ENCODE assay signal across 9 mouse cellular contexts in genomic region chr6:83017190-83017589, GRCm38 (mm10). TPM values are rescaled to one million over a fixed set of nuclear protein-coding genes. Genes with fewer than 3 reads are reported as not detected.
A peak's percentile ranks its signal among the peaks of the same experiment; 100 is the strongest.
DNase-seq lines count a peak whose midpoint lies in the region; ATAC-seq and TF ChIP-seq lines count a peak whose summit lies in the region.
"Had no signal": no experiment of that assay in that cellular context is flagged by ENCODE, and none has a peak within 500 bp of the region (broad histone marks: within the 10 kb centered on the region; RNA-seq: fewer than 3 reads in every experiment).

No protein-coding gene starts in this region.

- no peak for TF ChIP-seq CTCF in kidney, postnatal 0 days (IDR thresholded peaks at IDR 0.05; ENCODE audit: low read depth)
- no peak for TF ChIP-seq CTCF in lung, postnatal 0 days (IDR thresholded peaks at IDR 0.05)
- TF ChIP-seq CTCF in intestine, postnatal 0 days (IDR thresholded peaks at IDR 0.05; ENCODE audit: low read depth): no peak

- TF ChIP-seq EP300 in lung, postnatal 0 days (IDR thresholded peaks at IDR 0.05): no peak

- ATAC-seq in kidney, postnatal 0 days (replicated peaks; ENCODE audit: low FRiP score, low read depth): peak; percentile 61; the same call in 1 of the 2 replicates
- no peak for ATAC-seq in kidney, embryonic 15.5 days (replicated peaks; ENCODE audit: low FRiP score)
- ATAC-seq in lung, postnatal 0 days: peak; percentile 80
- ATAC-seq in intestine, postnatal 0 days: no peak
- ATAC-seq in midbrain, embryonic 11.5 days (ENCODE audit: low FRiP score): no peak

- no peaks in the 10 kb centered on the region for H3K9me3 ChIP-seq in kidney, postnatal 0 days (replicated peaks; ENCODE audit: low read length)
- no peaks in the 10 kb centered on the region for H3K9me3 ChIP-seq in kidney, embryonic 15.5 days (replicated peaks)
- H3K9me3 ChIP-seq in heart, embryonic 10.5 days: no peaks in the 10 kb centered on the region
- H3K9me3 ChIP-seq in lung, postnatal 0 days (ENCODE audit: low read length): no peaks in the 10 kb centered on the region
- no peaks in the 10 kb centered on the region for H3K9me3 ChIP-seq in intestine, postnatal 0 days (ENCODE audit: control insufficient read depth)
- no peaks in the 10 kb centered on the region for H3K9me3 ChIP-seq in midbrain, embryonic 11.5 days (ENCODE audit: control insufficient read depth, low read length)
- H3K9me3 ChIP-seq: forebrain, embryonic 10.5 days had no signal

- no peaks in the 10 kb centered on the region for H3K27me3 ChIP-seq in kidney, postnatal 0 days (ENCODE audit: insufficient read depth, low read length)
- H3K27me3 ChIP-seq in kidney, embryonic 15.5 days: no peaks in the 10 kb centered on the region
- H3K27me3 ChIP-seq in heart, embryonic 10.5 days (ENCODE audit: insufficient read depth, poor library complexity, severe bottlenecking): no peaks in the 10 kb centered on the region
- H3K27me3 ChIP-seq in lung, postnatal 0 days (replicated peaks; ENCODE audit: insufficient read depth, low read length): no peaks in the 10 kb centered on the region
- no peaks in the 10 kb centered on the region for H3K27me3 ChIP-seq in intestine, postnatal 0 days (replicated peaks; ENCODE audit: control insufficient read depth, insufficient read depth, low read length)
- H3K27me3 ChIP-seq in midbrain, embryonic 11.5 days (ENCODE audit: control insufficient read depth, insufficient read depth, low read length): no peaks in the 10 kb centered on the region

- H3K27ac ChIP-seq in kidney, postnatal 0 days: peak overlapping the region; percentile 65
- no peak overlapping the region for H3K27ac ChIP-seq in kidney, embryonic 15.5 days
- H3K27ac ChIP-seq in heart, embryonic 10.5 days: peak overlapping the region; percentile 47; the same call in 1 of the 2 replicates
- H3K27ac ChIP-seq in lung, postnatal 0 days (ENCODE audit: low read length): 0 out of 2 replicates have a peak overlapping the region, but pooled peaks have one; percentile 44
- no peak overlapping the region for H3K27ac ChIP-seq in intestine, postnatal 0 days (ENCODE audit: low read depth, low read length)
- no peak overlapping the region for H3K27ac ChIP-seq in midbrain, embryonic 11.5 days (ENCODE audit: low read depth, low read length)
- H3K27ac ChIP-seq: forebrain, embryonic 10.5 days had no signal

- peak; percentile 81 for DNase-seq in kidney, postnatal 0 days (ENCODE audit: low spot score)
- peak; percentile 45 for DNase-seq in adrenal gland, postnatal 10 days
- DNase-seq in heart, embryonic 10.5 days (ENCODE audit: low spot score): no peak
- peak; percentile 62 for DNase-seq in lung, postnatal 0 days (ENCODE audit: low spot score)
- DNase-seq in midbrain, embryonic 11.5 days (ENCODE audit: low spot score, missing footprints): no peak
- no peak for DNase-seq in layer of hippocampus, adult 8-10 months (ENCODE audit: low spot score in 2 of 2)

- no peak overlapping the region for H3K4me3 ChIP-seq in kidney, postnatal 0 days (replicated peaks; ENCODE audit: low read depth, low read length)
- no peak overlapping the region for H3K4me3 ChIP-seq in kidney, embryonic 15.5 days (replicated peaks)
- H3K4me3 ChIP-seq in heart, embryonic 10.5 days: no peak overlapping the region
- H3K4me3 ChIP-seq in lung, postnatal 0 days (ENCODE audit: low read depth, low read length): no peak overlapping the region
- H3K4me3 ChIP-seq in intestine, postnatal 0 days (ENCODE audit: low read depth, low read length): no peak overlapping the region
- no peak overlapping the region for H3K4me3 ChIP-seq in midbrain, embryonic 11.5 days (ENCODE audit: low read depth, low read length)
- H3K4me3 ChIP-seq: forebrain, embryonic 10.5 days had no signal

- WGBS in kidney, postnatal 0 days: 31% methylated on average over 3 of the region's 3 CpGs
- WGBS in kidney, embryonic 15.5 days: 52% methylated on average over 3 of the region's 3 CpGs
- WGBS in heart, embryonic 10.5 days: 25% methylated on average over 3 of the region's 3 CpGs
- 20% methylated on average over 3 of the region's 3 CpGs for WGBS in lung, postnatal 0 days
- 37% methylated on average over 3 of the region's 3 CpGs for WGBS in intestine, postnatal 0 days
- 74% methylated on average over 3 of the region's 3 CpGs for WGBS in midbrain, embryonic 11.5 days

- no peaks in the 10 kb centered on the region for H3K4me1 ChIP-seq in kidney, postnatal 0 days (replicated peaks; ENCODE audit: insufficient read depth, low read length)
- no peaks in the 10 kb centered on the region for H3K4me1 ChIP-seq in kidney, embryonic 15.5 days
- peaks cover 8% of the 10 kb centered on the region; the same call in 1 of the 2 replicates for H3K4me1 ChIP-seq in heart, embryonic 10.5 days
- H3K4me1 ChIP-seq in lung, postnatal 0 days (ENCODE audit: insufficient read depth, low read depth, low read length): no peaks in the 10 kb centered on the region
- H3K4me1 ChIP-seq in intestine, postnatal 0 days (replicated peaks; ENCODE audit: control insufficient read depth, insufficient read depth, low read length): no peaks in the 10 kb centered on the region
- H3K4me1 ChIP-seq in midbrain, embryonic 11.5 days (ENCODE audit: control insufficient read depth, insufficient read depth, low read length): no peaks in the 10 kb centered on the region

- no peaks in the 10 kb centered on the region for H3K36me3 ChIP-seq in kidney, postnatal 0 days (ENCODE audit: insufficient read depth, low read length)
- H3K36me3 ChIP-seq in kidney, embryonic 15.5 days: no peaks in the 10 kb centered on the region
- no peaks in the 10 kb centered on the region for H3K36me3 ChIP-seq in heart, embryonic 10.5 days
- H3K36me3 ChIP-seq in lung, postnatal 0 days (ENCODE audit: insufficient read depth, low read length): no peaks in the 10 kb centered on the region
- no peaks in the 10 kb centered on the region for H3K36me3 ChIP-seq in intestine, postnatal 0 days (ENCODE audit: control insufficient read depth, insufficient read depth)
- no peaks in the 10 kb centered on the region for H3K36me3 ChIP-seq in midbrain, embryonic 11.5 days (ENCODE audit: control insufficient read depth, insufficient read depth, low read length)
- H3K36me3 ChIP-seq: forebrain, embryonic 10.5 days had no signal

- no peak overlapping the region for H3K4me2 ChIP-seq in kidney, postnatal 0 days (ENCODE audit: low read length)
- H3K4me2 ChIP-seq in kidney, embryonic 15.5 days: no peak overlapping the region
- no peak overlapping the region for H3K4me2 ChIP-seq in lung, postnatal 0 days (replicated peaks; ENCODE audit: low read depth, low read length)
- H3K4me2 ChIP-seq in intestine, postnatal 0 days (replicated peaks; ENCODE audit: low read depth): no peak overlapping the region
- no peak overlapping the region for H3K4me2 ChIP-seq in midbrain, embryonic 11.5 days

- no peak overlapping the region for H3K9ac ChIP-seq in kidney, postnatal 0 days (ENCODE audit: low read depth, low read length)
- no peak overlapping the region for H3K9ac ChIP-seq in kidney, embryonic 15.5 days
- no peak overlapping the region for H3K9ac ChIP-seq in lung, postnatal 0 days (replicated peaks; ENCODE audit: low read depth)
- H3K9ac ChIP-seq in intestine, postnatal 0 days (ENCODE audit: low read depth, low read length): no peak overlapping the region
- no peak overlapping the region for H3K9ac ChIP-seq in midbrain, embryonic 11.5 days (ENCODE audit: low read length)

RNA-seq across cellular contexts. Expression of gene Dok1, which starts 16.1 kb away (rescaled TPM):
- 13.7 and 15.2 TPM in 2 replicates for polyA plus RNA-seq in kidney, postnatal 0 days (2015; fragmentation: Nextera tagmentation; extraction: Ambion mirVana)
- 13.7 and 14.7 TPM in 2 replicates for polyA plus RNA-seq in kidney, embryonic 15.5 days (2015; fragmentation: Nextera tagmentation; extraction: Ambion mirVana)
- total RNA-seq in adrenal gland, postnatal 10 days (2021): 10 to 100 TPM in 1 of 2 experiments, 1 to 10 TPM in 1; 9.8 to 11.2 TPM
- 11.3 and 14.8 TPM in 2 replicates for polyA plus RNA-seq in heart, embryonic 10.5 days (2016; fragmentation: Nextera tagmentation; extraction: Ambion mirVana)
- polyA plus RNA-seq in lung, postnatal 0 days (2015; fragmentation: Nextera tagmentation; extraction: Ambion mirVana): 22.8 and 23.3 TPM in 2 replicates
- 7.7 and 8.8 TPM in 2 replicates for polyA plus RNA-seq in intestine, postnatal 0 days (2015; fragmentation: Nextera tagmentation; extraction: Ambion mirVana)
- 4.0 and 5.2 TPM in 2 replicates for polyA plus RNA-seq in midbrain, embryonic 11.5 days (2014; fragmentation: Nextera tagmentation; extraction: Ambion mirVana)
- 1 to 10 TPM; 3.3 to 7.4 (median 5.0) TPM for total RNA-seq in layer of hippocampus, adult 8-10 months (2022)

RNA-seq across cellular contexts. Expression of gene Loxl3, which starts 16.8 kb away (rescaled TPM):
- 13.4 and 16.1 TPM in 2 replicates for polyA plus RNA-seq in kidney, postnatal 0 days (2015; fragmentation: Nextera tagmentation; extraction: Ambion mirVana)
- 18.0 and 21.6 TPM in 2 replicates for polyA plus RNA-seq in kidney, embryonic 15.5 days (2015; fragmentation: Nextera tagmentation; extraction: Ambion mirVana)
- total RNA-seq in adrenal gland, postnatal 10 days (2021): 1 to 10 TPM; 4.8 to 6.0 TPM
- 7.6 and 9.8 TPM in 2 replicates for polyA plus RNA-seq in heart, embryonic 10.5 days (2016; fragmentation: Nextera tagmentation; extraction: Ambion mirVana)
- polyA plus RNA-seq in lung, postnatal 0 days (2015; fragmentation: Nextera tagmentation; extraction: Ambion mirVana): 10.1 and 11.4 TPM in 2 replicates
- polyA plus RNA-seq in intestine, postnatal 0 days (2015; fragmentation: Nextera tagmentation; extraction: Ambion mirVana): 4.1 and 4.7 TPM in 2 replicates
- 6.6 and 6.8 TPM in 2 replicates for polyA plus RNA-seq in midbrain, embryonic 11.5 days (2014; fragmentation: Nextera tagmentation; extraction: Ambion mirVana)
- 1 to 10 TPM; 2.5 to 4.7 (median 3.2) TPM for total RNA-seq in layer of hippocampus, adult 8-10 months (2022)

RNA-seq across cellular contexts. Expression of gene Aup1, which starts 37.1 kb away (rescaled TPM):
- 194 and 210 TPM in 2 replicates for polyA plus RNA-seq in kidney, postnatal 0 days (2015; fragmentation: Nextera tagmentation; extraction: Ambion mirVana)
- polyA plus RNA-seq in kidney, embryonic 15.5 days (2015; fragmentation: Nextera tagmentation; extraction: Ambion mirVana): 196 and 221 TPM in 2 replicates
- 100 to 1,000 TPM; 143 to 149 TPM for total RNA-seq in adrenal gland, postnatal 10 days (2021)
- polyA plus RNA-seq in heart, embryonic 10.5 days (2016; fragmentation: Nextera tagmentation; extraction: Ambion mirVana): 154 and 170 TPM in 2 replicates
- 201 and 205 TPM in 2 replicates for polyA plus RNA-seq in lung, postnatal 0 days (2015; fragmentation: Nextera tagmentation; extraction: Ambion mirVana)
- 191 and 210 TPM in 2 replicates for polyA plus RNA-seq in intestine, postnatal 0 days (2015; fragmentation: Nextera tagmentation; extraction: Ambion mirVana)
- 109 and 111 TPM in 2 replicates for polyA plus RNA-seq in midbrain, embryonic 11.5 days (2014; fragmentation: Nextera tagmentation; extraction: Ambion mirVana)
- total RNA-seq in layer of hippocampus, adult 8-10 months (2022): 100 to 1,000 TPM; 123 to 153 (median 136) TPM

RNA-seq across cellular contexts. Expression of gene Htra2, which starts 37.9 kb away (rescaled TPM):
- 68.5 and 70.4 TPM in 2 replicates for polyA plus RNA-seq in kidney, postnatal 0 days (2015; fragmentation: Nextera tagmentation; extraction: Ambion mirVana)
- polyA plus RNA-seq in kidney, embryonic 15.5 days (2015; fragmentation: Nextera tagmentation; extraction: Ambion mirVana): 83.9 and 87.5 TPM in 2 replicates
- total RNA-seq in adrenal gland, postnatal 10 days (2021): 10 to 100 TPM; 53.4 to 60.5 TPM
- 100 and 106 TPM in 2 replicates for polyA plus RNA-seq in heart, embryonic 10.5 days (2016; fragmentation: Nextera tagmentation; extraction: Ambion mirVana)
- 50.5 and 55.5 TPM in 2 replicates for polyA plus RNA-seq in lung, postnatal 0 days (2015; fragmentation: Nextera tagmentation; extraction: Ambion mirVana)
- 22.7 and 24.0 TPM in 2 replicates for polyA plus RNA-seq in intestine, postnatal 0 days (2015; fragmentation: Nextera tagmentation; extraction: Ambion mirVana)
- polyA plus RNA-seq in midbrain, embryonic 11.5 days (2014; fragmentation: Nextera tagmentation; extraction: Ambion mirVana): 28.2 and 30.0 TPM in 2 replicates
- 10 to 100 TPM; 50.0 to 60.6 (median 51.8) TPM for total RNA-seq in layer of hippocampus, adult 8-10 months (2022)

RNA-seq across cellular contexts. Expression of gene Dqx1, which starts 40.5 kb away (rescaled TPM):
- polyA plus RNA-seq in kidney, postnatal 0 days (2015; fragmentation: Nextera tagmentation; extraction: Ambion mirVana): 5.8 and 7.0 TPM in 2 replicates
- 3.1 and 4.0 TPM in 2 replicates for polyA plus RNA-seq in kidney, embryonic 15.5 days (2015; fragmentation: Nextera tagmentation; extraction: Ambion mirVana)
- total RNA-seq in adrenal gland, postnatal 10 days (2021): 1 to 10 TPM; 3.7 TPM
- polyA plus RNA-seq in heart, embryonic 10.5 days (2016; fragmentation: Nextera tagmentation; extraction: Ambion mirVana): 0.59 and 1.5 TPM in 2 replicates
- polyA plus RNA-seq in lung, postnatal 0 days (2015; fragmentation: Nextera tagmentation; extraction: Ambion mirVana): 1.9 and 2.4 TPM in 2 replicates
- polyA plus RNA-seq in intestine, postnatal 0 days (2015; fragmentation: Nextera tagmentation; extraction: Ambion mirVana): 24.8 and 27.1 TPM in 2 replicates
- polyA plus RNA-seq in midbrain, embryonic 11.5 days (2014; fragmentation: Nextera tagmentation; extraction: Ambion mirVana): 0.43 and 0.68 TPM in 2 replicates
- total RNA-seq in layer of hippocampus, adult 8-10 months (2022): 1 to 10 TPM in 3 of 4 experiments, under 1 TPM in 1; 0.41 to 2.1 (median 1.5) TPM

Comparison
In these comparisons a context has a peak if more than half of its experiments do, and no peak if none do; other contexts are left out.
1. ATAC-seq: peak in kidney, postnatal 0 days (single experiment) and lung, postnatal 0 days (single experiment); none in kidney, embryonic 15.5 days (single experiment), intestine, postnatal 0 days (single experiment) and midbrain, embryonic 11.5 days (single experiment).
2. H3K27ac ChIP-seq: peak in kidney, postnatal 0 days (single experiment), heart, embryonic 10.5 days (single experiment) and lung, postnatal 0 days (single experiment); none in kidney, embryonic 15.5 days (single experiment), intestine, postnatal 0 days (single experiment) and midbrain, embryonic 11.5 days (single experiment).
3. DNase-seq: peak in kidney, postnatal 0 days (single experiment), adrenal gland, postnatal 10 days (single experiment) and lung, postnatal 0 days (single experiment); none in heart, embryonic 10.5 days (single experiment), midbrain, embryonic 11.5 days (single experiment) and layer of hippocampus, adult 8-10 months (0 of 2).